Mouse (Mus musculus) heart, postnatal 10 days (tissue): ENCODE data around the gene Gm29094. TPM values are rescaled to one million over a fixed set of nuclear protein-coding genes. Genes with fewer than 3 reads are reported as not detected.
"Not testable (repeated sequence)": the region's sequence is repeated elsewhere in the genome, so short reads cannot be mapped to it uniquely, and the experiment has no call there.

ENCODE experiments used
- DNase-seq, 2 experiments: peaks; one replicate each; pipeline ENCODE4 v3.0.0; 2021
- intact Hi-C: fragments of 180-260 bp; cut with DNase I; formaldehyde crosslinking; loops from one replicate; pipeline ENCODE4 v1.15.1; 2025
- total RNA-seq, 2 experiments: library from RNA; stranded (reverse); gene quantifications; 2 replicates each; pipeline ENCODE4 v1.2.3; 2021

Gm29094 gene
- total RNA-seq, 2 experiments from 2014 or later, result not detected

- intact Hi-C loops, DNase-seq: not testable (repeated sequence)
Observed at GRCm38 (mm10) chr9:89238976-89239505, 39.9 kb downstream of the Gm29094 start.

- DNase-seq, intact Hi-C loops: not testable (repeated sequence)
Observed at GRCm38 (mm10) chr9:89240516-89241019, 41.4 kb downstream of the Gm29094 start.

- no peak for DNase-seq
- intact Hi-C loops, result no loop called here
Observed at GRCm38 (mm10) chr9:89253400-89253799, 54.2 kb downstream of the Gm29094 start.

GRCm38 (mm10) chr9:89256556-89257335 lies 57.6 kb downstream of the Gm29094 start:
- no peak for DNase-seq
- intact Hi-C loops, result no loop called here

- intact Hi-C loops, result no loop called here
- no peak for DNase-seq
Observed at GRCm38 (mm10) chr9:89263968-89264367, 64.8 kb downstream of the Gm29094 start.

GRCm38 (mm10) chr9:89264571-89264970 lies 65.4 kb downstream of the Gm29094 start:
- no peak for DNase-seq
- intact Hi-C loops, result no loop called here

Other genes with a start within 250 kb of the Gm29094 start
- not detected for gene Bcl2a1a, start 242.5 kb upstream of the Gm29094 start, total RNA-seq
- gene Trim43b, start 106.5 kb upstream of the Gm29094 start, total RNA-seq, result under 1 TPM in 1 of 2 experiments, not detected in 1; 0.15 TPM
- under 1 TPM; 0.45 to 0.91 TPM for gene Bcl2a1b, start 170 bp upstream of the Gm29094 start, total RNA-seq
- 10 to 100 TPM; 17.6 TPM for gene Mthfs, start 11.3 kb downstream of the Gm29094 start, total RNA-seq